Mouse (Mus musculus): ENCODE results near the gene Gm9639.

DNA sequence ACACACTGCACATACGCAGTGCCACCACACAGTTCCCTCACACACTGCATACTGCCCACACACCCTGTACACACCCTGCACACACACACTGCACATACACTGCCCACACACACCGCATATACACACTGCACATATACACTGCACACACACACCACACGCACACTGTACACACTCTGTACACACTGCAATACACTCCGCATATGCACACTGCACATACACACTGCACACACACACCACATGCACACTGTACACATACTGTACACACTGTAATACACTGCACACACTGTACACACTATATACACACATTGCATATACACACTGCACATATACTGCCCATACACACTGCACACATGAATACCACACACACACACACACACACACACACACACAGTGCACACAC lies 23.6 kb upstream of the Gm9639 start:
- TF ChIP-seq CTCF (IDR thresholded peaks at IDR 0.05; ENCODE audit: low read depth, low read length) = no peak
- no peak for TF ChIP-seq POLR2A (IDR thresholded peaks at IDR 0.05; ENCODE audit: insufficient read depth, low read length)
- no peak for TF ChIP-seq EP300 (IDR thresholded peaks at IDR 0.05; ENCODE audit: insufficient read depth, low read depth, low read length)

Measured in ES-Bruce4 (cell line).